Mouse (Mus musculus) ES-Bruce4 (cell line): ENCODE measurements around the gene Phf20.

ENCODE experiments used
- CTCF ChIP-seq: IDR thresholded peaks from one replicate; pipeline ENCODE4 v1.8.1; 2011; ENCODE audit warnings: low read depth, low read length
- EP300 ChIP-seq: IDR thresholded peaks from 2 replicates; pipeline ENCODE4 v1.6.1; 2011; ENCODE audit warnings: low read depth, low read length; ENCODE audit not compliant: insufficient read depth
- POLR2A ChIP-seq: IDR thresholded peaks from one replicate; pipeline ENCODE4 v1.8.1; 2011; ENCODE audit warnings: low read length; ENCODE audit not compliant: insufficient read depth

DNA sequence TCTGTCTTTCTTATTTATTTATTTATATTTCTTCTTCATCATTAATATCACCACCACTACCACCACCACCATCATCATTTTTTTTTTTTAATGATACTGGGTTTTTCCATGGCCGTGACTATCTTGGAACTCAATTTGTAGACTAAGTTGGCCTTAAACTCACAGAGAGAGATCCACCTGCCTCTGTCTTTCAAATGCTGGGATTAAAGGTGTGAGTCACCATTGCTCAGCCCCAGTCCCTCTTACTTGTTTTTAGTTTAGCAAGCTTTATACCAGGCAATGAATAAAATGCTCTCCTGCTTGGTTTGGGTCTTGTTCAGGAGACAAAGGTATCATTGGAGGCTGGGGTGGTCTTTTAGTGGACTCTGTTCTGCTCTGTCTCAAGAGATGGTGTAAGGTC lies 31.4 kb downstream of the Phf20 start:
- TF ChIP-seq EP300 (no peak), POLR2A (no peak), CTCF (no peak)
